Mouse (Mus musculus) frontal cortex, adult (tissue): ENCODE results near the gene Atg4c.

ENCODE experiments used
- ATAC-seq: cut with Nextera tagmentation; 2 replicates; pipeline ENCODE4 v1.9.2; 2017; ENCODE audit warnings: mild to moderate bottlenecking, moderate library complexity, mixed read lengths; ENCODE audit not compliant: low TSS enrichment

Gene Atg4c

GRCm38 (mm10) chr4:99263663-99264062 lies 69.9 kb downstream of the Atg4c start:
- no peak for ATAC-seq

GRCm38 (mm10) chr4:99266843-99267445 lies 73.2 kb downstream of the Atg4c start:
- peak; percentile 73 for ATAC-seq

DNA sequence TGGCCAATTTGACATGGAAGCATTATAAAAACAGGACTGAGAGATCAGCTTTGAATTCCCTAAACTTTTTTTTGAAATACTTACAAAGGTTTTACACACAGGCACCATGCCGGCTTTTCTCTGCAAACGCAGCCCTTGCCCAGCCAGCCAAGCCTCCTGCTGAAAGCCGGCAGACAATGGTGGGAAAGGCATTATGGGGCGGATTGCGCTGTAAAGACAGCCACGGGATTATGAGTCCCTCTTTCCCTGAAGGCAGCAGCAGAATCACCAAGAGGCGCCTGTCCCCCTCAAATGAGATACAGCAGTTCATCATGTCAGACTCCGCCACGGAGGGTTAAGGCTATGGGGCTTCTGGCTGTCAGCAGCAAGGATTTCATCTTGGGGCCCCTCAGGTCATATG lies 79.1 kb downstream of the Atg4c start:
- 0 out of 2 replicates have a peak, but pooled peaks have one; percentile 14 for ATAC-seq

GRCm38 (mm10) chr4:99273466-99273865 lies 79.7 kb downstream of the Atg4c start:
- ATAC-seq: no peak

- ATAC-seq: peak; percentile 36
These were observed 80.2 kb downstream of the Atg4c start for GRCm38 (mm10) chr4:99273979-99274378.

DNA sequence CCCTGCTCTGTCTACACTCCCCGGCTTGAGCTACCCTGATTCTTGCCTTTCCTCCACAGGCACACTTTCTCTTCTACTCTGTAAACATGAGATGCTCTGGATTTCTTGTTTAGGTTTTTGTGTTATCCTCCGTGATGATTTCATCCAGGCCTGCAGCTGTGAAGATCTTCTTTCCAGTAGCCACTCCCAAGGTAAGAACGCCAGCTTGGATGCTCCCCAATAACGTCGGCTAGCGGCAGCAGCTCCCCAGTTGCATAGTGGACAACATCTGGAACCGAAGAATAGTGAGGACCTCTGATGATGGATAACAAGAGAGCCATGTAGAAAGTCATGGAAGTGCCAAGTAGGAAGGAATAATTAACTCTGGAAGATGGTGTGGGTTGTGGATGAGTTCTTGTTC lies 85.1 kb downstream of the Atg4c start:
- ATAC-seq: no peak

DNA sequence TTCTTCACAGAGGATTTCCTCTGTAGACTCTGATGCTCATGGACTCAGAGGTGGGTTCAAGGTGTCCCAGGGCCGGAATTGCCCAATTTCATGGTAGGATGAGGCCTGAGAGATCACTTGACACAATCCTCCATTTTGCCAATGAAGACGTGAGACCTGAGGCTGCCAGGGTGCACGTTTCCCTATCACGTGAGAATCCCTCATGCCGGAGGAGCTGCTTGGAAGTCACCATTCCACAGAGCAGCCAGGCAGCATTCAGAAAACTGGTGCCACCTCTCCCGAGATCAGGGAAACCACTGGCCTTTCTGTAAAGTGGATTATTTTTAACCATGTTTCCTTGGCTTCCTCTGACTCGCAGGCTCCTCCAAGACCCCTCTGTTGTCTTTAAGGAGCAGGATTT lies 88.0 kb downstream of the Atg4c start:
- no peak for ATAC-seq

DNA sequence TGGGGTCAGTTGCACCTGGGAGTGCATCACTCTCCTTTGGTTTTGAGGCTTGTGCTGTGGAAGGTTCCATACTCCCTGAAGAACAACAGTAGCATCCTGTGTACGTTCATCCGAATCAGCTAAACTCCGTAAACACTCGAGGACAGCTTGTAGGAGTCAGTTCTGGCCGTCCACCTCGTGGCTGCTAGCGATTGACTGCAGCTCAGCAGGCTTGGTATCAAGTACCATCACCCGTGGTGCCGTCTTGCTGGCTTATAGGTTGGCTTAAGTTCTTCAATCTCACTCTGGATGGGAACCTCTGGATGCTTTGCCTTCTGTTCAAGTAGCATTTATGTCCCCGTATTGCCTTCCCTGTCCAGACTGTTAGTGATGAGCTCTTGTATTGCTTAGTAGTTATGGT lies 95.6 kb downstream of the Atg4c start:
- ATAC-seq: no peak

DNA sequence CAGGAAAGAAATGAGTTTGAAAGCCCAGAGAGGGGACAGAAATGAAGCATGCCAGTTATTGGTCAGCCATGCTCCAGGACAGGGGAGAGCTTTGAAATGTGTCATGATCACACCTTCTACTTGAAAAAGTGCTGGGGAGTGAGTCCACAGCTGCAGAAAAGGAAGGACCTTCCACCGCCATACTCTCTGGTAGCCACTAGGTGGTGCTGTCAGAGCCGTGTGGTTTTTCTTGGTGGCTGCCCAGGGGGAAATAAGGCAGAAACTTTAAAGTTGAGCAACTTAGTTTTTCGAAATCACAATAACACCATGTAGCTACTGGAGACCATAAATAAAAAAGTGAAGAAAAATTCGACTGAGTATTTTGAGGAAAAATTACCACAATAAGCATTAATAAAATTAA lies 104.9 kb downstream of the Atg4c start:
- peak; percentile 75 for ATAC-seq

GRCm38 (mm10) chr4:99304793-99305192 lies 111.1 kb downstream of the Atg4c start:
- peak; percentile 94 for ATAC-seq
